Mouse (Mus musculus) A20 (cell line): ENCODE measurements around the gene Adgrl3.

Experiments used
- DNase-seq: peaks from one replicate; pipeline ENCODE4 v3.0.0-alpha.2; 2011; ENCODE audit warnings: low read depth, low spot score

The Adgrl3 gene

GRCm38 (mm10) chr5:81370126-81370850 is 350.4 kb downstream of the Adgrl3 start:
- DNase-seq, result no peak

GRCm38 (mm10) chr5:81375992-81376391 is 356.1 kb downstream of the Adgrl3 start:
- no peak for DNase-seq

GRCm38 (mm10) chr5:81405582-81406143 is 385.7 kb downstream of the Adgrl3 start:
- no peak for DNase-seq

GRCm38 (mm10) chr5:81417326-81417725 is 397.4 kb downstream of the Adgrl3 start:
- no peak for DNase-seq

- no peak for DNase-seq
Measured at GRCm38 (mm10) chr5:81427393-81427792, 407.5 kb downstream of the Adgrl3 start.

GRCm38 (mm10) chr5:81436375-81436774 is 416.4 kb downstream of the Adgrl3 start:
- DNase-seq, result no peak

GRCm38 (mm10) chr5:81442150-81442549 is 422.2 kb downstream of the Adgrl3 start:
- peak; percentile 45 for DNase-seq

- DNase-seq, result no peak
Measured at GRCm38 (mm10) chr5:81465971-81466370, 446.0 kb downstream of the Adgrl3 start.

- no peak for DNase-seq
Measured at GRCm38 (mm10) chr5:81474681-81475080, 454.7 kb downstream of the Adgrl3 start.

- DNase-seq, result no peak
Measured at GRCm38 (mm10) chr5:81475406-81475805, 455.5 kb downstream of the Adgrl3 start.

- DNase-seq, result no peak
Measured at GRCm38 (mm10) chr5:81475971-81476606, 456.2 kb downstream of the Adgrl3 start.

GRCm38 (mm10) chr5:81480911-81481310 is 461.0 kb downstream of the Adgrl3 start:
- no peak for DNase-seq

GRCm38 (mm10) chr5:81483890-81484289 is 464.0 kb downstream of the Adgrl3 start:
- no peak for DNase-seq

- DNase-seq, result no peak
Measured at GRCm38 (mm10) chr5:81501076-81501475, 481.1 kb downstream of the Adgrl3 start.

GRCm38 (mm10) chr5:81518720-81519496 is 499.0 kb downstream of the Adgrl3 start:
- DNase-seq, result no peak

- peak; percentile 3 for DNase-seq
Measured at GRCm38 (mm10) chr5:81519497-81520382, 499.8 kb downstream of the Adgrl3 start.

GRCm38 (mm10) chr5:81522760-81523159 is 502.8 kb downstream of the Adgrl3 start:
- DNase-seq, result no peak

GRCm38 (mm10) chr5:81524532-81524961 is 504.6 kb downstream of the Adgrl3 start:
- DNase-seq, result no peak

- DNase-seq, result no peak
Measured at GRCm38 (mm10) chr5:81525326-81525725, 505.4 kb downstream of the Adgrl3 start.

GRCm38 (mm10) chr5:81531639-81532038 is 511.7 kb downstream of the Adgrl3 start:
- no peak for DNase-seq

GRCm38 (mm10) chr5:81550211-81550610 is 530.3 kb downstream of the Adgrl3 start:
- DNase-seq, result no peak
